Mouse (Mus musculus) limb, embryonic 12.5 days (tissue): ENCODE data around the gene Pde9a. TPM values are rescaled to one million over a fixed set of nuclear protein-coding genes. Genes with fewer than 3 reads are reported as not detected.

Experiments used
- ATAC-seq: fragments of 200-750 bp; cut with Nextera tagmentation; 2 replicates; pipeline ENCODE4 v1.8.0; 2017; ENCODE audit warnings: low read depth, moderate TSS enrichment; ENCODE audit not compliant: insufficient number of reproducible peaks, insufficient read depth, low FRiP score, low TSS enrichment
- H3K27ac ChIP-seq: fragments of 300-500 bp; sonication (generic); 2 replicates; pipeline ENCODE4 v1.5.1; 2016; ENCODE audit warnings: mild to moderate bottlenecking, moderate library complexity
- H3K27me3 ChIP-seq: fragments of 300-500 bp; sonication (generic); 2 replicates; pipeline ENCODE4 v1.6.1; 2016; ENCODE audit warnings: mild to moderate bottlenecking, moderate library complexity
- H3K36me3 ChIP-seq: fragments of 300-500 bp; sonication (generic); 2 replicates; pipeline ENCODE4 v1.6.1; 2016; ENCODE audit warnings: mild to moderate bottlenecking, moderate library complexity
- H3K4me1 ChIP-seq: fragments of 300-500 bp; sonication (generic); replicated peaks from 2 replicates; pipeline ENCODE4 v1.6.1; 2016
- H3K4me2 ChIP-seq: fragments of 300-500 bp; sonication (generic); 2 replicates; pipeline ENCODE4 v1.6.1; 2016; ENCODE audit warnings: mild to moderate bottlenecking, moderate library complexity
- H3K4me3 ChIP-seq: fragments of 300-500 bp; sonication (generic); replicated peaks from 2 replicates; pipeline ENCODE4 v1.5.1; 2016; ENCODE audit warnings: mild to moderate bottlenecking
- H3K9ac ChIP-seq: fragments of 300-500 bp; sonication (generic); replicated peaks from 2 replicates; pipeline ENCODE4 v1.6.1; 2016; ENCODE audit warnings: mild to moderate bottlenecking, moderate library complexity
- H3K9me3 ChIP-seq: fragments of 300-500 bp; sonication (generic); 2 replicates; pipeline ENCODE4 v1.6.1; 2016; ENCODE audit warnings: mild to moderate bottlenecking, moderate library complexity
- WGBS: fragments of 180-500 bp; shearing (Covaris S2); methylation state at CpG from one replicate; pipeline ENCODE4 v1.1.7; 2016; 5-methylcytosine and 5-hydroxymethylcytosine counted together
- polyA plus RNA-seq: library from polyadenylated mRNA; unstranded; fragments of >200 nt; fragmentation: Nextera tagmentation; extraction: Ambion mirVana; gene quantifications from 2 replicates; pipeline ENCODE4 v1.2.1, GENCODE M21; 2016

The Pde9a gene
- polyA plus RNA-seq, 1 experiment from 2014 or later = 29.1 TPM

- ATAC-seq = no peak
- 84% methylated on average over 1 of the region's 1 CpGs for WGBS
- Histone ChIP-seq H3K9ac (no peak overlapping the region), H3K27ac (no peak overlapping the region), H3K9me3 (no peaks in the 10 kb centered on the region), H3K4me1 (peaks cover 44% of the 10 kb centered on the region), H3K36me3 (peaks cover 22% of the 10 kb centered on the region; the same call in 1 of the 2 replicates), H3K4me2 (no peak overlapping the region), H3K27me3 (no peaks in the 10 kb centered on the region), H3K4me3 (no peak overlapping the region)
Observed at GRCm38 (mm10) chr17:31448519-31448918, 62.5 kb downstream of the Pde9a start.

GRCm38 (mm10) chr17:31450206-31450605 is 64.2 kb downstream of the Pde9a start:
- H3K9ac ChIP-seq = no peak overlapping the region
- 76% methylated on average over 3 of the region's 3 CpGs for WGBS
- H3K4me2 ChIP-seq = no peak overlapping the region
- H3K36me3 ChIP-seq = peaks cover 23% of the 10 kb centered on the region; the same call in 1 of the 2 replicates
- no peak overlapping the region for H3K4me3 ChIP-seq
- no peak for ATAC-seq
- no peaks in the 10 kb centered on the region for H3K9me3 ChIP-seq
- peaks cover 33% of the 10 kb centered on the region for H3K4me1 ChIP-seq
- H3K27me3 ChIP-seq = no peaks in the 10 kb centered on the region
- H3K27ac ChIP-seq = no peak overlapping the region

GRCm38 (mm10) chr17:31451179-31451708 is 65.2 kb downstream of the Pde9a start:
- Histone ChIP-seq H3K9me3 (no peaks in the 10 kb centered on the region), H3K27me3 (no peaks in the 10 kb centered on the region), H3K4me2 (no peak overlapping the region), H3K9ac (no peak overlapping the region), H3K4me3 (no peak overlapping the region), H3K27ac (peak overlapping the region; percentile 36; the same call in 1 of the 2 replicates), H3K36me3 (peaks cover 30% of the 10 kb centered on the region), H3K4me1 (peaks cover 23% of the 10 kb centered on the region; the same call in 1 of the 2 replicates)
- ATAC-seq = no peak
- WGBS = 47% methylated on average over 8 of the region's 8 CpGs

- 72% methylated on average over 2 of the region's 2 CpGs for WGBS
- Histone ChIP-seq H3K4me3 (no peak overlapping the region), H3K27ac (no peak overlapping the region), H3K4me1 (peaks cover 17% of the 10 kb centered on the region; the same call in 1 of the 2 replicates), H3K9me3 (no peaks in the 10 kb centered on the region), H3K36me3 (peaks cover 31% of the 10 kb centered on the region), H3K4me2 (no peak overlapping the region), H3K9ac (no peak overlapping the region), H3K27me3 (no peaks in the 10 kb centered on the region)
- no peak for ATAC-seq
Observed at GRCm38 (mm10) chr17:31452816-31453215, 66.8 kb downstream of the Pde9a start.

- WGBS = 45% methylated on average over 3 of the region's 3 CpGs
- ATAC-seq = no peak
- Histone ChIP-seq H3K4me1 (peaks cover 17% of the 10 kb centered on the region; the same call in 1 of the 2 replicates), H3K4me2 (no peak overlapping the region), H3K9me3 (no peaks in the 10 kb centered on the region), H3K36me3 (peaks cover 36% of the 10 kb centered on the region), H3K27ac (no peak overlapping the region), H3K4me3 (no peak overlapping the region), H3K27me3 (no peaks in the 10 kb centered on the region), H3K9ac (no peak overlapping the region)
Observed at GRCm38 (mm10) chr17:31453476-31453875, 67.5 kb downstream of the Pde9a start.

- 90% methylated on average over 9 of the region's 9 CpGs for WGBS
- no peak for ATAC-seq
- H3K27ac ChIP-seq = no peak overlapping the region
- no peak overlapping the region for H3K4me2 ChIP-seq
- H3K4me3 ChIP-seq = no peak overlapping the region
- H3K9ac ChIP-seq = no peak overlapping the region
- peaks cover 17% of the 10 kb centered on the region; the same call in 1 of the 2 replicates for H3K4me1 ChIP-seq
- H3K27me3 ChIP-seq = no peaks in the 10 kb centered on the region
- H3K36me3 ChIP-seq = peaks cover 42% of the 10 kb centered on the region
- no peaks in the 10 kb centered on the region for H3K9me3 ChIP-seq
Observed at GRCm38 (mm10) chr17:31454056-31454455, 68.0 kb downstream of the Pde9a start.

GRCm38 (mm10) chr17:31456723-31457567 is 70.9 kb downstream of the Pde9a start:
- H3K4me3 ChIP-seq = no peak overlapping the region
- peaks cover 5% of the 10 kb centered on the region; the same call in 1 of the 2 replicates for H3K4me1 ChIP-seq
- H3K4me2 ChIP-seq = no peak overlapping the region
- no peaks in the 10 kb centered on the region for H3K27me3 ChIP-seq
- WGBS = 69% methylated on average over 18 of the region's 18 CpGs
- no peak for ATAC-seq
- 0 out of 2 replicates have a peak overlapping the region, but pooled peaks have one; percentile 9 for H3K9ac ChIP-seq
- no peaks in the 10 kb centered on the region for H3K9me3 ChIP-seq
- peaks cover 59% of the 10 kb centered on the region for H3K36me3 ChIP-seq
- no peak overlapping the region for H3K27ac ChIP-seq

GRCm38 (mm10) chr17:31460416-31460815 is 74.4 kb downstream of the Pde9a start:
- ATAC-seq = no peak
- Histone ChIP-seq H3K9me3 (no peaks in the 10 kb centered on the region), H3K27me3 (no peaks in the 10 kb centered on the region), H3K4me2 (no peak overlapping the region), H3K4me3 (no peak overlapping the region), H3K27ac (no peak overlapping the region), H3K36me3 (peaks cover 76% of the 10 kb centered on the region), H3K4me1 (no peaks in the 10 kb centered on the region), H3K9ac (no peak overlapping the region)
- WGBS = 74% methylated on average over 4 of the region's 4 CpGs

GRCm38 (mm10) chr17:31462506-31462905 is 76.5 kb downstream of the Pde9a start:
- no peak overlapping the region for H3K4me3 ChIP-seq
- H3K9ac ChIP-seq = no peak overlapping the region
- WGBS = 85% methylated on average over 2 of the region's 2 CpGs
- H3K36me3 ChIP-seq = peaks cover 78% of the 10 kb centered on the region
- H3K27me3 ChIP-seq = no peaks in the 10 kb centered on the region
- no peak overlapping the region for H3K4me2 ChIP-seq
- H3K27ac ChIP-seq = no peak overlapping the region
- 0 out of 2 replicates have a peak, but pooled peaks cover 2% of the 10 kb centered on the region for H3K9me3 ChIP-seq
- no peak for ATAC-seq
- H3K4me1 ChIP-seq = no peaks in the 10 kb centered on the region

- no peak overlapping the region for H3K4me2 ChIP-seq
- 0 out of 2 replicates have a peak, but pooled peaks cover 2% of the 10 kb centered on the region for H3K9me3 ChIP-seq
- 97% methylated on average over 3 of the region's 3 CpGs for WGBS
- H3K4me1 ChIP-seq = no peaks in the 10 kb centered on the region
- H3K36me3 ChIP-seq = peaks cover 83% of the 10 kb centered on the region
- ATAC-seq = no peak
- H3K27me3 ChIP-seq = no peaks in the 10 kb centered on the region
- H3K27ac ChIP-seq = no peak overlapping the region
- no peak overlapping the region for H3K4me3 ChIP-seq
- no peak overlapping the region for H3K9ac ChIP-seq
Observed at GRCm38 (mm10) chr17:31466854-31467253, 80.8 kb downstream of the Pde9a start.

- H3K9me3 ChIP-seq = 0 out of 2 replicates have a peak, but pooled peaks cover 2% of the 10 kb centered on the region
- no peak overlapping the region for H3K4me3 ChIP-seq
- H3K4me2 ChIP-seq = no peak overlapping the region
- WGBS = 72% methylated on average over 5 of the region's 5 CpGs
- H3K36me3 ChIP-seq = peaks cover 80% of the 10 kb centered on the region
- ATAC-seq = no peak
- H3K4me1 ChIP-seq = no peaks in the 10 kb centered on the region
- no peak overlapping the region for H3K27ac ChIP-seq
- H3K9ac ChIP-seq = no peak overlapping the region
- H3K27me3 ChIP-seq = no peaks in the 10 kb centered on the region
Observed at GRCm38 (mm10) chr17:31468496-31468895, 82.5 kb downstream of the Pde9a start.
